Mouse (Mus musculus) thymus, postnatal 14 days (tissue): ENCODE measurements around the gene Tox4.

ENCODE experiments used
- DNase-seq: peaks from one replicate; pipeline ENCODE4 v3.0.0; 2021

The Tox4 gene

DNA sequence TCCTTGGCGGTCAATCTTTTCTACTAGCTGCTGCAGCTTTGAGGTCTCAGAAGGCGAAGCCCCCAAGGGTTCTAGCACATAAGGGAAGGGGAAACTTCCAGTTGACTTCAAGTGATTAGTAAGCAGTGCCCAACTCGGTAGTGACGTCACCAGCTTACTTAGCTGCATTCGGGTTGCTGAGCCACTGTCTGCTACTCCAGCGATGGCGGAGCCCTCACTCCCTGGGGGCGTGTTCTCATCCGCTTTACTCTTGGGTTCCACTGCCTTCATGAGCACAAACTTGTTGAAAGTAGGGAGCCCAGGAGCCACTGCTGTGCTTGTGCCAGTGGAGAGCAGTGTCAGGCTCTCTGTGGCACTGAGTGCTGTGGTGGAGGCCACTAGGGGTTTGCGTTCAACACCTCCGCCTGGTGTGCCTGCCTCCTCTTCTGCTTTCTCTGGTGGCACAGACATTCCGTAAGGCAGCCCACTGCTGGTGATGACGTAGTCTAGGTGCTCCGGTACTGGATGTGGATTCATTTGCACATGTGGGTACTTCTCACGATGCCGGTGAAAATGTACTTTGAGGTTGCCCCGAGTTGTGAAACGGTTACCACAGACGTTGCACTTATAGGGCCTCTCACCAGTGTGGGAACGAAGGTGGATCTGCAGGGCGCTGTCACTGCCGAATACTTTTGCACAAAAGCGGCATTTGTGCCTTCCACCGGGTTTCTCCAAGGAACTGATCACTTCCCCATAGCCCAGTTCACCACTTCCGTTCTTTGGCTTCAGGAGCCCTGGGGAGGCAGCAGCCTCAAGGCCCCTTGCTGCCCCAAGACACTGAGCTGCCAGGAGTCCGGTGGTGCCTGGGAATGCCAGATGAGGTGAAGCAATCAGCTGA is 35.2 kb downstream of the Tox4 start:
- DNase-seq: no peak

DNA sequence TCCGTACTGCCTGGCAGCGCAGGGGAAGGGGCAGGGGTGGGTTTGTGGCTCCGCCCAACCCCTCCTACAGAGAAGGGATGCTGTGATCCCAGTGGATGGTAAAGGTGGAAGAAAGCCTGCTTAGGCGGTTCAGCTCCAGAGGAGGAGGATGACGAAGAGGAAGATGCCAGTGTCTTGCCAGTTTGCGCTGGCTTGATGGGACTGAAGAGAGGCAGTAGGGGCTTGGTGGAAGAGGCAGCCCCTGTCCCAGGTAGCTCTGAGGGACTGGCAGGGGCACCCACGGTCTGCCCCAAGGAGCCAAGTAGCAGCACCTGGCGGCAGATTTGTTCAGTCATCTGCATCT is 35.8 kb downstream of the Tox4 start:
- DNase-seq: no peak

DNA sequence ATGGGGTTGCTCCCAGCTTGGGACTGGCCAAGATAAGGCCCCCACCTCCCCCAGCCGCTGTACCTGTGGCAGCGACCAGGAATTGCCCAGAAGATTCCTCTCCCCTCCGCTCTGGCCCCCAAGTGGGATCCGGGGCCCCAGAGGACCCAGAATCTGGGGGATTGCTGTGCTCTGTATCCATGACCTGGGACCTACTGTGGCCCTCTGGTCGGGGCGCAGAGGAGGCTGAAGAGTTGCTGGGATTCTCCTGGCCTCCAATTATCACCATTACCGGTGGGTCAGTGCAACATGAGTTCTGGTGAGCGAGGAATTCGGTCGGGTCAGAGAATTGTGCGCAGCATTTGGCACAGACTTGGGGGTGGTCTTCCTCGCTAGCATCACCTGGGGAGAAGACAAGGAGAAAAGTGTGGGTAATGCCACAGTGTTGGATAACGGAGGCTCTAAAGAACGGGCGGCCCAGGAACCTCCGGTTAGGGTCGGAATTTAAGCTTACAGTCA is 36.4 kb downstream of the Tox4 start:
- peak; percentile 20 for DNase-seq

DNA sequence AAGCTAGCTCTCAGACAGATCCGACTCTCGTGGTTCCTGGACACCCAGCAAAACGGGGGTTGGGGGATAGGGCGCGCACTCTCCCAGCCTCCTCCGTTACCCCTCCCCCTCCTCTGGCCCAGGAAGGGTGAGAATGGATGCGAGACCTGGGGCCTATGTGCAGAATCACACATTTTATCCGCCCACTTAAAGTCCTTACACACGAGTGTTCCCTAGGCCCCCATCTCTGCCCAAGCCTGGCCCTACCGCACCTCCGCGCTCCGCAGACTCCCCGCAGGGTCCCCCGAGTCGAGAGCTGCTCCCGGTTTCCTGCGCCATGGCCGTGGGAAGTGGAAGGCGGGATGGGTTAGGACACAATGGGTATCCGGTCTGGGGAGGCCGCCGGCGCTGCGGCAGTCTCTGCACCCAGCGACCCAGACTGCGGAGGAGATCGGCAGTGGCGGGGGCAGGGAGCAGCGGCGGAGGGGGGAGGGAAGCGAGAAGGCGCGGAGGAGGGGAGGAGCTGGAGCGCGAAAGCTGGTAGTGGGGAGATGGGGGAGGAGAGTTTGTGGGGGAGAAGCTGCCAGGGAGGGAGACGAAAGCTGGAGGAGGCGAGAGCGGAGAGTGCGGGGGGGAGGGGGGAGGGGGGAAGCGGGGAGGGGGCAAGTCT is 37.0 kb downstream of the Tox4 start:
- DNase-seq: peak; percentile 88

DNA sequence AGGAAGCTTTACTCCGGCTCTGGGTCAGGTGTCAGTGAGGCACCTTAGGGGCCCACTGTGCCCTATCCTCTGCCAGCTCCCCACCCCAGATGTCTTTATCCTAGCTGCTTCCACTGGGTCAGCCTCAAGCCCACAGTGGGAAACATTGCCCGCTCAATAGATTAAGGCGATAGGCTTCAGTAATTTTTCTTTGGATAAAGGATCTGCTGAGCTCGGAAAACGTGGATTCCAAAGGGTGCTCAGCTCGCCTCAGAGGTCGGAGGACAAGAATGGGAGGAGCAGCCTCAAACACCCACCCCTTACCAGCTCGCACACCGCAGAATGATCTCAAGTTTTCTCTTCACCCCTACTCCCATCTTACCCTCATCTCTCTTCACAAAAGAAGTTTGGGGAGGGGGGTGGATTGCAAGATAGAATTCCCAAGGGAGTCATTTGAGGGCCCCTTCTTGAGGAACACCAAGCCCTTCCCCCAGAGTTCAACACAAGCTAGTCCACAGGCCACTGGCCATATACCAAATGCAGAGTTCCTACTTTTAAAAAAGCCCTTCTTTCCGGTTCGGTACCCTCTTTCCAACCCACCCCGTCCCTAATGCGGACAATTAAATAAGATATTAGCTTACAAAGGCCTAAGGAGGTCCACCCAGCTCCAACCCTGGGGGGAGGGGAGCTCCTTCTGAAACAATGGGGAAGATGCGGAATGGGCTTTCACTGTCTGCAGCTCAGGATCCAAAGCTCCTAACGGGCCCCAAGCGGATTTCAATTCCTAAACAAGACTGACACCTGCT is 37.7 kb downstream of the Tox4 start:
- DNase-seq: no peak

DNA sequence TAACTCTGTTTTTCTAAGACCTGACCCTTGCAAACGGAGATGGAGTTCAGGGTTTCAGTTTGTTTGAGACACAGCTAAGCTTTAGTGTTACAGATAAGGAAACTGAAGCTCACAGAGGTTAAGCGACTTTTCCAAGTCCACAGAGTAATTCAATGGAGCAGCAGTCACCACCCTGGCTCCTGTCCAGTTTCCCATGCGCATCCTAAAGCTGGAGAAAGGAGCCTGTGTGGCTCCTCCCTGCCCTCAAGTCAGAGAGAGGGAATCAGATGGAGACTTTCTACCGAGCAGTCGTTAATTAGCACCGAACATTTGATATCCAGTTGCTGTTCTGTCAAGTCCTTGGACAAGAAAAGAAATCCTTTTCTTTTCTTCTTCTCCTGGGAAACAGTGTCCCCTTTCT is 40.4 kb downstream of the Tox4 start:
- no peak for DNase-seq

GRCm38 (mm10) chr14:52325890-52326289 is 46.9 kb downstream of the Tox4 start:
- no peak for DNase-seq

GRCm38 (mm10) chr14:52327375-52327901 is 48.5 kb downstream of the Tox4 start:
- DNase-seq: no peak

DNA sequence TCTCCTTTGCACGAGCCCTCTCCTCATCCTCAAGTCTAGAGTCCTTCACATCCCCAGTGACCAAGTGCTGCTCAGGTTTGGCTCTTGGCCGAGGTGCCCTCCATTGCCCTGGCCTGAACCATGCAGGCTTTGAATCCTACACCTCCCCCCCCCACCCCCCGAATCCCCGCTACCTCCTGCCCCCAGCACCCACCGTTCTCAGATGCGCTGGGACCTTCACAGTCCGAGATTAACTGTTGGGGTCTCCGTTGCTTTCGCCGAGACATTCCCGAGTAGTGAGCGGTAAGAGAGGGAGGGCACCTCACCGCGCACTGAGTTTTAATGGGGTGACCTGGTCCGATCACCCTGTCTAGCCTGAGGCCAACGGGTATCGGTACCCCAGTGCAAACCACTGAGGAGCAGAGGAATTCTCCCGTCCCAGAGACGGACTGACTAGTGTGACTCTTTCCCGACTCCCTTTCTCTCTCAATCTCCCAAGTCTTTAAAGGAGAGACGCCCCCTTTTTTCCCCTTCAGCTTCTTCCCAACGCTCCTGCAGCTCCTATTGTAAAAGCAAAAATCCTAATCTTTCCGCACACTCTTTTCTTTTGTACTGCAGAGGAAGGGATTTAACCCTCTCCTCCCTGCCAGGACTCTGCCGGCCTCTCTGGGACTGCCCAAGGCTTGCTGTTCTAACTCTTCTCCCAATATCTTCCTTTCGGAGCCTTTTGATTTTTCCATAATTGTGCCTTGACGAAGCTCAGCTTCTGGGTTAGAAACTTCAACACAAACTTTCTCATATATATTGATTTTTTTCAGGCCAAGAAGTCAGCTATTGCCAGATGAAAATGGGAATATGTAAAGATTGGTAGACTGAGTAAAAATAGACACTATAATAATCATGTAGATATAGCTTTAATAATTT is 49.2 kb downstream of the Tox4 start, which contains the start of gene Sall2:
Gene Sall2 (minus strand): TSS at position 853 of the 903 bp plus-strand sequence.
- no peak for DNase-seq

DNA sequence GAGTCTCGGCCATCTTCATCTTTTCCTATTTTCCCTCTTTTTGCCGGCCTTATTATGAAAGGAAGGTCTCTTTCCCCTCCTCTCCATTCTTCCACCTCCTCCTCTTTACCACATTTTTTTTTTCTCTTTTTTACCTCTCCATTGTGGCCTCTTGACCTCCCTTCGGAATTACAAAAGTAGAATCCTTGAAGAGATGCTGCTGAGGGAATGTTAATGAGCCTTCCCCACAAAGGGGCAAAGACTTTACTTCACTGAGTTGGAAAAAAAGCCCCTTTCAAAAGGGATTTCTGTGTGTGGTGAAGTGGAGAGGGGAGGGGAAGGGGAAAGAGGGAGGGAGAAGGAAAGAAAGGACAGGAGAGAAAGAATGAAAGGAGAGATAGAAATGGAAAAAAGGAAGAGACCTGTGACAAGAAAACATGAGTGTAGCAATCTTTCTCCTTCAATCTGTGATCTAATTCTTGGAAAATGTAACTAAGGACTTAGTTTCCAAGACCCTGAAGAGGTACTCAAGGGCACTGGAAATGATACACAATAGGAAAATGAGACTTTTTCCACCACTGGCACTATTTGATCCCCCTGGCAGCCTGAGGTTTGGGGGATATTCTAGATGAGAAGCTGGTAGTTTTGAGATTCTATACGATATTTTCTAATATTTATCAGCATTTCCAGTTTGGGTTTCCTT is 52.3 kb downstream of the Tox4 start:
- no peak for DNase-seq

DNA sequence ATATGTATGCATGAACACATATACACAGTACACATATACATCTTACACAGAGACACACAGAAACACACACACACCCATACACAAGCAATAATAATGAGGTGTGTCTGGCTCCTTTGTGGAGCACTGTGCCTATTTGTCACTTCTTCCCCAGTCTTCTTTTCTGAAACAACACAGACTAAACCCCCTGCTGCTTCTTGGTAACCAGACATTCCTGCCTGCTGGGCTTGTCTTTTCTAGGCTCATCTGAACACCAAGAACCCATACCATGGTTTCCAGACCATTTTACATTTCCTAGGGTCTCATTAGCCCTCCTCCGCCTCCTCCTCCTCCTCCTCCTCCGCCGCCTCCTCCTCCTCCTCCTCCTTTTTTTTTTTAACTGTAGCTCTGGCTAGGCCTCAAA is 53.2 kb downstream of the Tox4 start:
- no peak for DNase-seq

GRCm38 (mm10) chr14:52338751-52339511 is 60.0 kb downstream of the Tox4 start:
- DNase-seq: peak; percentile 75

- DNase-seq: no peak
These were observed 60.5 kb downstream of the Tox4 start for GRCm38 (mm10) chr14:52339512-52339852.
